Mouse (Mus musculus): ENCODE data around the gene Olfr530.

DNA sequence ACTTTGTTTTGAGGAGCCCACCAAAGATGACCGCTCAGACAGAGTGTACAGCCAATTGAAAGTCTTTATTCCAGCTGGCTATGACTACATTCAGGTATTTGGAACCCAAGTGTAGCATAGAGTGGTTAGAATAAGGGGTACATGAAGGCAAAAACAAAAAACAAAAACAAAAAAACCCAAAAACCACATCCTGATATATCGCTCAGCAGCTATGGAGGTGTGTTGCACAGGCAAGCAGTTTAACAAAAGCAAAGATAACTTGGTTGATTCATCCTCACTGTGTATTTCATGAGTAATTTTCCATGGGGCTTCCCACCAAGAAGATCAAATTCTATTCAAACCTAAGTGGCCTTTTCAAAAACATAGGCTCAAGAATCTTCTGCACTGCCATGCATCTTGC is 780 bp upstream of the Olfr530 start:
- TF ChIP-seq POLR2A (IDR thresholded peaks at IDR 0.05; ENCODE audit: borderline replicate concordance, extremely low read depth, insufficient read depth, insufficient read length, poor library complexity, severe bottlenecking): no peak
- no peak for TF ChIP-seq CTCF (IDR thresholded peaks at IDR 0.05; ENCODE audit: borderline replicate concordance, extremely low read depth, insufficient read depth, insufficient read length)

Data from brain, embryonic 14.5 days (tissue).